Mouse (Mus musculus) frontal cortex, postnatal 14 days (tissue): Measurements from ENCODE around the gene Kndc1.

Experiments used
- DNase-seq, 2 experiments: peaks; one replicate each; pipeline ENCODE4 v3.0.0; 2022; ENCODE audit warnings: low spot score in 2 of 2

The Kndc1 gene

GRCm38 (mm10) chr7:139894655-139895557 is at the start of gene Kndc1:
Gene Kndc1, plus strand, starts transcription at chr7:139894696.
- peak; percentile 41 to 51 for DNase-seq

- DNase-seq, result no peak
Measured at GRCm38 (mm10) chr7:139845101-139845500, 49.4 kb upstream of the Kndc1 start.

DNA sequence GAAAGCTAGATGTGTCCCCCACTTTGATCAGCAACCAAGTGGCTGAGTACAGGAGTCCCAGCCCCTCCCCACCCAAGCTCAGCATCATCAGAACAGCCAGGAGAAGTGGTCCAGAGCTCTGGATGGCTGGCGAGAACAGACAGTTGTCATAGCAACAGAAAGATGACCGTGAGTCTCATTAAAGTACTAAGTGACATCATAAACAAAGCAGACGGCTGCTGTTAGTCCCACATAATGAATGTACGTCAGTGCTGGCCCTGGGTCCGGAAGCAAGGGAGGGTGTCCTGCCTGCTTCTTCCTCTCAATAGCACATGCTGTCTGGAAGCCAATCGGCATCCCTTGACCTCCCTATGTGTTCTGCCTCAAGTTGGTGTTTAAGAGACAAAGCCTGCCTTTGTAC is 44.3 kb upstream of the Kndc1 start:
- no peak for DNase-seq

DNA sequence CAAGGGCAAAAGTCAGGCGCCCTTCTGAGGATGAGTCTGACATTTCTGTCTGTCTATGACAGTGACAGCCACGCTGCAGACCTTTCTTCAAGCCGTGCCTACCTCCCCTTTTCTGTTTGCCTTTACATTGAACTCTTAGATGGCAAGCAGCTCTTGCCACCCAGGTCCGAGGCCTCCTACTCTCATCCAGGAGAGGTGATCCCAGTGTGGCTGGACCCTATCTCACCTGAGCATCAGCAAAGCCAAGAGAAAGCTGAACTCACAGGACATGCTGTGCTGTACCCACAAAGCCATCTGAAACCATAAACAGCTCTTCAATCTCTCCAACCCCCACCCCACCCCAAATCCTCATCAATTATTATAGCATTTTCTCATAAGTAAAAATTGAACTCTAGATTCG is 43.8 kb upstream of the Kndc1 start:
- no peak for DNase-seq

- peak; percentile 41 to 43 for DNase-seq
Measured at GRCm38 (mm10) chr7:139851098-139851497, 43.4 kb upstream of the Kndc1 start.

DNA sequence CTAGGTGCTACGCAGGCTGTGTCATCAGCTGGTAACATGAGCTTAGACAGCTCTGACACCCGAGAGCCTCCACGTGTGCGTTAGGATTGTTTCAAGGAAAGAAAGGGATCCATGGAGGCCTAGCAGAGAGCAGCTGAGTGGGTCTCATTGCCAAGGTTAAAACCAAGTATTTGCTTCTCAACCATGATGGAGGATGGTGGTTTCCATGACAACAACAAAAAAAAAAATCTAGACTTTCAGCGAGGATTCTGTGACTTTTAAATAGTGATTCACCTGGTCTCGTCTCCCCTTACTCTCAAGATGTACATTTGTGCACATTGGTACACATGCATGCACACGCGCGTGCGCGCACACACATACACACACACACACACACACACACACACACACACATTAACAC is 39.2 kb upstream of the Kndc1 start:
- no peak for DNase-seq

GRCm38 (mm10) chr7:139861411-139861810 is 33.1 kb upstream of the Kndc1 start:
- peak; percentile 52 to 69 for DNase-seq

DNA sequence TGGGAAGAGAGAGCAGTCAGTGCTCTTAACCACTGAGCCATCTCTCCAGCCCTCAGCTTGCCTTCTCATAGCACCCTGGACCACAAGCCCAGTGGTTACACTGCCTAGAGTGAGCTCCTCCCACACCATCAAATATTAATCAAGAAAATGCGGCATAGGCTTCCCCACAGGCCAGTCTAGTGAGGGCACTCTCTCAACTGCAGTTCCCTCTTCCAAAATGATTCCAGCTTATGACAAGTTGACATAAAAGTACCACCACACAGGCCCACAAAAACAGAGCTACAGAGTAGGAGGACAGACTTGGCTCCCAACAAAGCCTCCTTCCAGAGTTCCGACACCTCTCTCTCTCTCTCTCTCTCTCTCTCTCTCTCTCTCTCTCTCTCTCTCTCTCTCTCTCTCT is 31.4 kb upstream of the Kndc1 start:
- no peak for DNase-seq

- DNase-seq, result no peak
Measured at GRCm38 (mm10) chr7:139864253-139864652, 30.2 kb upstream of the Kndc1 start.

DNA sequence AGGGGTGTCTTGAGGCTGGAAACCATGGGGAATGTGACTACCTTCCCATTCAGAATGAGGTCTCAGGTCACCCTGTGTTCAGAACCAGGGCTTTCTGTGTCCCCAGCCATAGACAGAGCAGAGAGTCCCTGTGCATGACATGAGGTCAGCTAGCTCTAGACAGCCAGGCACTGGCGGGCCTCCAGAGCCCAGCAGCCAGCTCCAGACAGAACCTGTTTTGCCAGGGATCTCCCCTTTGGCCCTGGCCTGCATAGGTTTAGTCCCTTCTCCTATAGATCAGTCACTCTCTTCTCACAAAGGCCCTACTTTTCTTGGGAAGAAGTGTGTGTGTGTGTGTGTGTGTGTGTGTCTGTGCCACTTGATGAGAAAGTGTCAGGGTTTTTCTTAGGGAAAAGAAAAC is 29.6 kb upstream of the Kndc1 start:
- no peak for DNase-seq

DNA sequence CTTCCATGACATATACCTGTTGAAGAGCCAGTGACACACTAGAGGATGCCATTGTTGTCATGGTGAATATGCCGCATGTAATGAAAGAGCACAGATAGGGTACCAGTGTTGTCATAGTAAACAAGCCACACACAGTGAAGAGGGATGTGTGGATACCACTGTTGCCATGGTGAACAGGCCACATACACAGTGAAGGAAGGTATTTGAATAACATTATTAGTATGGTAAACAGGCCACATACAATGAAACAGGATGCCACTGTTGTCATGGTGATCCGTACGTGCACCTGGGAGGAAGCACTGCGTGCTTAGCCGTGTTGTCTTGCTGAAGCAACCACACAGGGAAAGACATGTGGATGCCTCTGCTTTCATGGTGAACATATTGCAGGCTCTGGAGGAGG is 23.5 kb upstream of the Kndc1 start:
- no peak for DNase-seq

DNA sequence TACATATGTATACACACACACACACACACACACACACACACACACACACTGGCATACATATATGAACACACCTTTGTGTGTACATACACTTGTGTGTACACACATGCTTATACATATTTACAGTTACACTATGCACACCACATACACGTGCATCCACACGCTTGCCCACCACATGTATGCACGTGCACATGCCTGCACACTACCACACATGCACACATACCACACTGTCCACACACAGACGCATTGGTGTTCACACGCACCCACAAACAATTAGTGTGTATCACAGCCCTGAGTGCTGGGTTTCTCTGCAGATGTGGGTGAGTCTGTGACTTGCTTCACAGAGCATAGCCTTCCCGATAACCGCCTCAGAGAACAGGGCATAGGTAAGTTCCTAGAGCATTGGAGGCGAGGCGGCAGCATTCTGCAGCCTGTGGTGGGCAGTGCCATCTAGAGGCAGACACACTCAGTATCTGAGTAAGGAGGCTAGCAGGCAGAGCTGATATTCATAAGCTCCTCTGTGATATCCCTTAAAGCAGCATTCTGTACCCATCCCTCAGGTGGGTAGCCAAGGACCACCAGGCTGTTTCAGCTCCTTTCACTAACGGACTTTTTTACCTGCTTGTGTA is 17.2 kb upstream of the Kndc1 start:
- peak in 1 of 2 experiments; percentile 49 for DNase-seq

- DNase-seq, result no peak
Measured at GRCm38 (mm10) chr7:139878122-139878521, 16.4 kb upstream of the Kndc1 start.

GRCm38 (mm10) chr7:139878621-139879020 is 15.9 kb upstream of the Kndc1 start:
- DNase-seq, result no peak

GRCm38 (mm10) chr7:139883545-139883944 is 11.0 kb upstream of the Kndc1 start:
- no peak for DNase-seq

DNA sequence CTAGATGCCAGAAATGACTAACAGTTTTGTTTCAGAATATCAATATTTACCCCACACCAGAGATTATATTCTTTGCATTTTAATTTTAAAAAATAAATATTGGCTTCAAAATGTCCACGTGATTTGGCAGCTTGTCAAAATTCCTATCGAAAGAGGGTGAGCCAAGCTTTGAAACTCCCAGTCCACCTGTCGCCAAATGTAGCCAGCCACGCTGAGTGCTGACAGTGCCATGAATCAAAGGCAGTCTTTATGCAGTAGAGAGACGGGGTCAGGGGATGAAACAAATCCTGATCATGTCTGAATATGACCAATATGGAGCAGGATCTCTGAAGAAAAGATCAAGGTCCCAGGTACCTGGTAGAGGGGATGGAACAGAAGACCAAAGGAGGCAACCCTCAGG is 2.7 kb upstream of the Kndc1 start:
- DNase-seq, result no peak

- DNase-seq, result no peak
Measured at GRCm38 (mm10) chr7:139896271-139896670, 1.8 kb downstream of the Kndc1 start.

GRCm38 (mm10) chr7:139896796-139897195 is 2.3 kb downstream of the Kndc1 start:
- DNase-seq, result no peak

DNA sequence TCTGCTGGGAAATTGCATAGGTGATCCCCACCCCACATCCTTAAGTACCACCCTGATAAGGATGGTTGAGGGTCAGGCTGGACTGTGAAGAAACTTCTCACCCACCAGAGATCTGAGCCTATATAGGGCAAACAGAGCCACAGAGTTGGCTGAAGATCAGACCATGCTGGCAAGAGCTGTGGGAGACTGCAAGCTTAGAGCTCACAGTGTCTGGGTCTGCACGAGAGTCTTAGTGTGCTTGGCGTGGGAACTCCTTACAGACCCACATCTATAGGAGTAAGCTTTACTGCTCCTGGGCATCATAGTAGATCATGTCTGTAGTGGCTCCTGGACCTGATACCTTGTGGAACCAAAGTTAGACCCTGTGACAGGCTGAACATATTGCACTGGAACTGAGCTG is 4.1 kb downstream of the Kndc1 start:
- DNase-seq, result no peak

GRCm38 (mm10) chr7:139899505-139899904 is 5.0 kb downstream of the Kndc1 start:
- no peak for DNase-seq

- DNase-seq, result no peak
Measured at GRCm38 (mm10) chr7:139900456-139900855, 6.0 kb downstream of the Kndc1 start.

DNA sequence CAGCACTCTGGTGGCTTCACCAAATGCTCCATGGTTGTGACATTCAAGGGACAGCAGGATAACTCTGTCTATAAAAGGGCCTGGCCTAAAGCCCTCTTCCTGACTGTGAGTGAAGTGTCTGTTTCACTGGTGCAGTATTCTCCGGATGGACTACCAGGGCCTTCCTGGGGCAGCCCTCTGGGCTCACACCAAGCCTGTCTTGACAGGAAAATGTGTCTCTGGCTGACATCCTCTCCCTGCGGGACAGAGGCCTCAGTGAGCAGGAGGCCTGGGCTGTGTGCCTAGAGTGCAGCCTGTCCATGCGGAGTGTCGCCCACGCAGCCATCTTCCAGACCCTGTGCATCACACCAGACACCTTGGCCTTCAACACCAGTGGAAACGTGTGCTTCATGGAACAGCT is 6.4 kb downstream of the Kndc1 start:
- DNase-seq, result no peak

DNA sequence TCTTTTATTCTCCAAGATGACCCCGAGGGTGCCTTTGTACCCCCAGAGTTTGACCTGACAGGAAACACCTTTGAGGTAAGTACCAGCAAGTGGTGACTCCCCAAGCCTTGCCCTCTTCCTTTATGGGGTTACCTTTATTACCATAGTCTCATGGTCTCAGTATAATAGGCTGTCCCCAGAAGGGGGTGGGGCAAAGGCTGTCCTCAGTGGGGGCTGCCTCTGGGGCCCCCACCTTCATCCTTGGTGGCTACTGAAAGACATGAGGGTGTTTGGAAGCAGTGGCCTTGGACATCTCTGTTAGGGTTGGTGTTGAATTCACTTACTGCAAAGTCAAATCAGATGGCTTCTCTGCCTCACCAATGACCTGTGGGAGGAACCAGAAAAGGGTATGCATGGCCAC is 7.5 kb downstream of the Kndc1 start:
- no peak for DNase-seq
